Comparison of ENCODE assay signal across 19 mouse cellular contexts in the genomic region with DNA sequence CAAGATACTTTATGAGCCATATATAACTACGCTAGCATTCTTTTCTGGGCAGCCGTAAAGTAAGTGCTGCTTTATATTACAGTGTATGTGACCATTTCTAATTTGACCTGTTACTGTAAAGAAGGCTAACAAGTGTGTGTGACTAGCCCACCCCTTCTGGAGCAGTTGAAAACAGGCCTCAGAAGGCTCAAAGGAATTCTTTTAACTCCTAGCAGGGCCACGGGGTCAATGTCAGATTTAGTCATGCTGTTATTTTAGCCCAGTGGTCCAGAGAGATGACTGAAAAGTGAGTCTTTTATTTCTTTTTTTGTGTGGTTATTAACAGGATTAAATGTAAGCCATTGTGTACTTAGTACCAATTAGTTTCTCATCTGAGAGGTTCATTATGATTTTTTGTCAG. TPM values are rescaled to one million over a fixed set of nuclear protein-coding genes. Genes with fewer than 3 reads are reported as not detected.
DNase-seq lines count a peak whose midpoint lies in the region; ATAC-seq lines count a peak whose summit lies in the region.
"Had no signal": no experiment of that assay in that cellular context is flagged by ENCODE, and none has a peak within 500 bp of the region (broad histone marks: within the 10 kb centered on the region; RNA-seq: fewer than 3 reads in every experiment).

No protein-coding gene starts in this region.

- no peak overlapping the region for H3K27ac ChIP-seq in kidney, embryonic 15.5 days
- no peak overlapping the region for H3K27ac ChIP-seq in kidney, embryonic 16.5 days (ENCODE audit: low read length)
- H3K27ac ChIP-seq in embryonic facial prominence, embryonic 11.5 days (replicated peaks; ENCODE audit: low read depth, low read length), result no peak overlapping the region
- H3K27ac ChIP-seq: hindbrain, postnatal 0 days; liver, embryonic 12.5 days; macrophage; stomach, embryonic 15.5 days had no signal

- H3K9me3 ChIP-seq in kidney, embryonic 15.5 days (replicated peaks), result no peaks in the 10 kb centered on the region
- H3K9me3 ChIP-seq in kidney, embryonic 16.5 days (ENCODE audit: low read length), result no peaks in the 10 kb centered on the region
- no peaks in the 10 kb centered on the region for H3K9me3 ChIP-seq in embryonic facial prominence, embryonic 11.5 days (replicated peaks; ENCODE audit: control insufficient read depth, low read length)
- H3K9me3 ChIP-seq: liver, embryonic 12.5 days; stomach, embryonic 15.5 days had no signal

- WGBS in kidney, embryonic 15.5 days, result 42% methylated on average over 3 of the region's 3 CpGs
- 39% methylated on average over 3 of the region's 3 CpGs for WGBS in kidney, embryonic 16.5 days
- WGBS in embryonic facial prominence, embryonic 11.5 days, result 38% methylated on average over 3 of the region's 3 CpGs

- H3K27me3 ChIP-seq in kidney, embryonic 15.5 days, result no peaks in the 10 kb centered on the region
- no peaks in the 10 kb centered on the region for H3K27me3 ChIP-seq in kidney, embryonic 16.5 days (ENCODE audit: insufficient read depth, low read length)
- no peaks in the 10 kb centered on the region for H3K27me3 ChIP-seq in embryonic facial prominence, embryonic 11.5 days (ENCODE audit: control insufficient read depth, insufficient read depth, low read length)
- H3K27me3 ChIP-seq: liver, embryonic 12.5 days; stomach, embryonic 15.5 days had no signal

- H3K9ac ChIP-seq in kidney, embryonic 15.5 days, result no peak overlapping the region
- H3K9ac ChIP-seq in kidney, embryonic 16.5 days (replicated peaks; ENCODE audit: low read length), result no peak overlapping the region
- H3K9ac ChIP-seq in embryonic facial prominence, embryonic 11.5 days (replicated peaks; ENCODE audit: low read length), result no peak overlapping the region
- H3K9ac ChIP-seq: liver, embryonic 12.5 days; lung, embryonic 14.5 days; stomach, embryonic 15.5 days had no signal

- peak; percentile 70 for DNase-seq in Muller cell, postnatal 12 days (ENCODE audit: inconsistent ontology term)
- DNase-seq in adrenal gland, postnatal 25 days, result peak; percentile 16
- DNase-seq in embryonic facial prominence, embryonic 11.5 days (ENCODE audit: low spot score), result peak; percentile 60
- DNase-seq in thymus, postnatal 36 days, result no peak
- DNase-seq in cerebellum, postnatal 14 days, result no peak
- DNase-seq in cerebellum, adult 9-10 months, result no peak
- DNase-seq: cerebellum, adult 8-10 months; gastrocnemius, postnatal 10 days; heart, postnatal 10 days; kidney, adult 11 months; left cerebral cortex, postnatal 4 days; lung, embryonic 14.5 days had no signal

- H3K4me1 ChIP-seq in kidney, embryonic 15.5 days, result peaks cover 11% of the 10 kb centered on the region
- peaks cover 5% of the 10 kb centered on the region; the same call in 1 of the 2 replicates for H3K4me1 ChIP-seq in kidney, embryonic 16.5 days (ENCODE audit: insufficient read depth, low read length)
- H3K4me1 ChIP-seq in embryonic facial prominence, embryonic 11.5 days (ENCODE audit: control insufficient read depth, insufficient read depth, low read length), result no peaks in the 10 kb centered on the region
- H3K4me1 ChIP-seq: liver, embryonic 12.5 days; stomach, embryonic 15.5 days had no signal

- H3K36me3 ChIP-seq in kidney, embryonic 15.5 days, result no peaks in the 10 kb centered on the region
- no peaks in the 10 kb centered on the region for H3K36me3 ChIP-seq in kidney, embryonic 16.5 days (ENCODE audit: insufficient read depth, low read length)
- H3K36me3 ChIP-seq in embryonic facial prominence, embryonic 11.5 days (replicated peaks; ENCODE audit: control insufficient read depth, insufficient read depth, low read depth, low read length), result no peaks in the 10 kb centered on the region
- H3K36me3 ChIP-seq: liver, embryonic 12.5 days; stomach, embryonic 15.5 days had no signal

- 0 out of 2 replicates have a peak, but pooled peaks have one; percentile 25 for ATAC-seq in kidney, embryonic 15.5 days (replicated peaks; ENCODE audit: low FRiP score)
- ATAC-seq in kidney, embryonic 16.5 days (ENCODE audit: low FRiP score, low TSS enrichment), result no peak
- no peak for ATAC-seq in embryonic facial prominence, embryonic 11.5 days (replicated peaks; ENCODE audit: insufficient number of reproducible peaks, low FRiP score, low TSS enrichment, low read depth)
- ATAC-seq: hindbrain, postnatal 0 days; liver, embryonic 12.5 days; midbrain, embryonic 16.5 days had no signal

- H3K4me2 ChIP-seq in kidney, embryonic 15.5 days, result no peak overlapping the region
- no peak overlapping the region for H3K4me2 ChIP-seq in kidney, embryonic 16.5 days (replicated peaks; ENCODE audit: low read depth, low read length)
- no peak overlapping the region for H3K4me2 ChIP-seq in embryonic facial prominence, embryonic 11.5 days (ENCODE audit: low read depth, low read length)
- H3K4me2 ChIP-seq: liver, embryonic 12.5 days; lung, embryonic 14.5 days; stomach, embryonic 15.5 days had no signal

- H3K4me3 ChIP-seq in kidney, embryonic 15.5 days (replicated peaks), result no peak overlapping the region
- H3K4me3 ChIP-seq in kidney, embryonic 16.5 days (ENCODE audit: low read length), result no peak overlapping the region
- no peak overlapping the region for H3K4me3 ChIP-seq in embryonic facial prominence, embryonic 11.5 days (ENCODE audit: low read depth, low read length)
- H3K4me3 ChIP-seq: liver, embryonic 12.5 days; stomach, embryonic 15.5 days had no signal

RNA-seq across cellular contexts. Expression of a gene that starts 22.6 kb away (rescaled TPM):
- polyA plus RNA-seq in kidney, embryonic 15.5 days (2015; fragmentation: Nextera tagmentation; extraction: Ambion mirVana), result 38.2 and 38.3 TPM in 2 replicates
- 30.7 and 34.3 TPM in 2 replicates for polyA plus RNA-seq in kidney, embryonic 16.5 days (2015; fragmentation: Nextera tagmentation; extraction: Ambion mirVana)
- 61.2 and 71.2 TPM in 2 replicates for total RNA-seq in adrenal gland, postnatal 25 days (2021)
- 16.3 and 19.0 TPM in 2 replicates for polyA plus RNA-seq in embryonic facial prominence, embryonic 11.5 days (2014; fragmentation: Nextera tagmentation; extraction: Ambion mirVana)

Comparison
In these comparisons a context has a peak if more than half of its experiments do, and no peak if none do; other contexts are left out.
1. DNase-seq: peak in Muller cell, postnatal 12 days (single experiment), adrenal gland, postnatal 25 days (single experiment) and embryonic facial prominence, embryonic 11.5 days (single experiment); none in thymus, postnatal 36 days (0 of 2), cerebellum, postnatal 14 days (0 of 2) and cerebellum, adult 9-10 months (single experiment).